Mouse (Mus musculus): ENCODE data around the gene I830077J02Rik. TPM values are rescaled to one million over a fixed set of nuclear protein-coding genes. Genes with fewer than 3 reads are reported as not detected.
"Not testable (repeated sequence)": the region's sequence is repeated elsewhere in the genome, so short reads cannot be mapped to it uniquely, and the experiment has no call there.

The I830077J02Rik gene
- polyA plus RNA-seq, 1 experiment, result 0.06 TPM

DNA sequence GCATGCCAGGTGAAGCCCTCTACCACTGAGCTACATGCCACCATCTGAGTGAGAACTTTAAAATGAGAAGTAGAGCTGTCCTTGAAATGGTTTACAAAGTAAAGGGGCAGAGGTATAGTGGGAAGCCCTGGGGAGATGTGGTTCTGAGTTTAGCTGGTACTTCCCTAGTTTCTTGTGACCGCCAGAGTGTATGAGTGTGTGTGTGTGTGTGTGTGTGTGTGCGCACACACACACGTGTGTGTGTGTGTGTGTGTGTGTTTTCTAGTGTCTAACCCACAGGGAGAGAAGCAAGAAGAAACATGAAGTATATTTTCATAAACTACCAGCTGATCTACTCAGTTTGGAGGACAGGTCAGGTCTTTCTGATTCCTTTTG is 4.3 kb downstream of the I830077J02Rik start:
- Histone ChIP-seq H3K79me3 (ENCODE audit: low read depth) (no peaks in the 10 kb centered on the region), H3K36me3 (ENCODE audit: control insufficient read depth, insufficient read depth) (no peaks in the 10 kb centered on the region), H3ac (ENCODE audit: control insufficient read depth, insufficient read length, low read depth) (no peak overlapping the region), H3K79me2 (ENCODE audit: control insufficient read depth, insufficient read depth) (no peaks in the 10 kb centered on the region), H3K27me3 (ENCODE audit: control insufficient read depth, insufficient read depth, insufficient read length) (no peaks in the 10 kb centered on the region), H3K4me3 (ENCODE audit: insufficient read depth, poor library complexity, severe bottlenecking) (no peak overlapping the region)
- no peak for TF ChIP-seq CEBPB (IDR thresholded peaks at IDR 0.05; ENCODE audit: low read depth)
- TF ChIP-seq MYOD1 (IDR thresholded peaks at IDR 0.05; ENCODE audit: control insufficient read depth, insufficient read length, low read depth), result no peak
- no peak for TF ChIP-seq MAX (IDR thresholded peaks at IDR 0.05)
- TF ChIP-seq USF1 (IDR thresholded peaks at IDR 0.05; ENCODE audit: low read depth), result no peak
- no peak for TF ChIP-seq FOSL1 (IDR thresholded peaks at IDR 0.05; ENCODE audit: insufficient read depth, low read length, poor library complexity, severe bottlenecking)
- no peak for TF ChIP-seq CTCF (IDR thresholded peaks at IDR 0.05; ENCODE audit: control insufficient read depth, insufficient read depth, insufficient read length)
- TF ChIP-seq MYOG (IDR thresholded peaks at IDR 0.05; ENCODE audit: control insufficient read depth, extremely low read depth, insufficient read length), result no peak

DNA sequence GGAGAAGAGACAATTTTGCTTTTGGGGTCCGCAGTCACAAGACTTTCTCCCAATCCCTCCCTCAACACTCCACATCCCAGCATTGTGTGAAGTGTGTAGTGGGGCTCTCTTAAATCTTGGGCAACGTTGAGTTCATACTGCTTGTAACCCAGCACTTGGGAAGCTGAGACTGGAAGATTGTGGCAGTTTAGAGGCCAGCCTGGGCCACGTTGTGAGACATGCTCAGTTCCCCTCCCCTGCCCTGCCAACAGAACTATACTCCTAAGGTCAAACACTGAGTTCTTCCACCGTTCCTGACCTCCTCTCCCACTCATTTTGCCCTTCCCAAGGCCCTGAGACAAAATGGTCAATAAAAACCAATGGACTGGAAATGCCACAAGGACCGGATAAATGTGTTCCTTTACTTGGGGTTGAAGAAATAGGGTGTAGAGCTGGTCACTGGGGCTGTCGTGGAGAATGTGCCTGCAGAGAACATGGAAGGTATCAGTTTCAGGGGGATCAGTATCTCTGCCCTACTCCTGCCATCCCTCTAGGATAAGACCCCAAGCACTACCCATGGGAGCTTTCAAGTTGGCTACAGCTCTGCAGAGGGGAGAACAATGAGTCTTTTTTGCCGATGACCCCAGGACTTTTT is 4.8 kb downstream of the I830077J02Rik start:
- H3K79me2 ChIP-seq (ENCODE audit: control insufficient read depth, insufficient read depth), result no peaks in the 10 kb centered on the region
- no peak overlapping the region for H3K4me3 ChIP-seq (ENCODE audit: insufficient read depth, poor library complexity, severe bottlenecking)
- H3K27me3 ChIP-seq (ENCODE audit: control insufficient read depth, insufficient read depth, insufficient read length), result no peaks in the 10 kb centered on the region
- no peaks in the 10 kb centered on the region for H3K36me3 ChIP-seq (ENCODE audit: control insufficient read depth, insufficient read depth)
- H3K79me3 ChIP-seq (ENCODE audit: low read depth), result no peaks in the 10 kb centered on the region
- no peak overlapping the region for H3ac ChIP-seq (ENCODE audit: control insufficient read depth, insufficient read length, low read depth)
- no peak for TF ChIP-seq FOSL1 (IDR thresholded peaks at IDR 0.05; ENCODE audit: insufficient read depth, low read length, poor library complexity, severe bottlenecking)
- no peak for TF ChIP-seq USF1 (IDR thresholded peaks at IDR 0.05; ENCODE audit: low read depth)

GRCm38 (mm10) chr3:105924616-105925015 is 7.8 kb downstream of the I830077J02Rik start:
- TF ChIP-seq FOSL1 (IDR thresholded peaks at IDR 0.05; ENCODE audit: insufficient read depth, low read length, poor library complexity, severe bottlenecking) (no peak), MYOG (IDR thresholded peaks at IDR 0.05; ENCODE audit: control insufficient read depth, extremely low read depth, insufficient read length) (no peak), CTCF (IDR thresholded peaks at IDR 0.05; ENCODE audit: control insufficient read depth, insufficient read depth, insufficient read length) (no peak), MYOD1 (IDR thresholded peaks at IDR 0.05; ENCODE audit: control insufficient read depth, insufficient read length, low read depth) (no peak), USF1 (IDR thresholded peaks at IDR 0.05; ENCODE audit: low read depth) (no peak), CEBPB (IDR thresholded peaks at IDR 0.05; ENCODE audit: low read depth) (no peak), MAX (IDR thresholded peaks at IDR 0.05) (no peak)
- Histone ChIP-seq H3K4me3 (ENCODE audit: insufficient read depth, poor library complexity, severe bottlenecking) (no peak overlapping the region), H3K79me3 (ENCODE audit: low read depth) (no peaks in the 10 kb centered on the region), H3K27me3 (ENCODE audit: control insufficient read depth, insufficient read depth, insufficient read length) (no peaks in the 10 kb centered on the region), H3K79me2 (ENCODE audit: control insufficient read depth, insufficient read depth) (no peaks in the 10 kb centered on the region), H3ac (ENCODE audit: control insufficient read depth, insufficient read length, low read depth) (no peak overlapping the region), H3K36me3 (ENCODE audit: control insufficient read depth, insufficient read depth) (no peaks in the 10 kb centered on the region)

GRCm38 (mm10) chr3:105921959-105922358 is 10.5 kb downstream of the I830077J02Rik start:
- TF ChIP-seq FOSL1 (IDR thresholded peaks at IDR 0.05; ENCODE audit: insufficient read depth, low read length, poor library complexity, severe bottlenecking), result no peak
- TF ChIP-seq MYOG (IDR thresholded peaks at IDR 0.05; ENCODE audit: control insufficient read depth, extremely low read depth, insufficient read length), result no peak
- no peak for TF ChIP-seq CTCF (IDR thresholded peaks at IDR 0.05; ENCODE audit: control insufficient read depth, insufficient read depth, insufficient read length)
- no peak for TF ChIP-seq MYOD1 (IDR thresholded peaks at IDR 0.05; ENCODE audit: control insufficient read depth, insufficient read length, low read depth)
- no peak for TF ChIP-seq MAX (IDR thresholded peaks at IDR 0.05)
- no peak for TF ChIP-seq CEBPB (IDR thresholded peaks at IDR 0.05; ENCODE audit: low read depth)
- no peak for TF ChIP-seq USF1 (IDR thresholded peaks at IDR 0.05; ENCODE audit: low read depth)
- Histone ChIP-seq H3ac (ENCODE audit: control insufficient read depth, insufficient read length, low read depth) (no peak overlapping the region), H3K36me3 (ENCODE audit: control insufficient read depth, insufficient read depth) (no peaks in the 10 kb centered on the region), H3K79me3 (ENCODE audit: low read depth) (no peaks in the 10 kb centered on the region), H3K79me2 (ENCODE audit: control insufficient read depth, insufficient read depth) (no peaks in the 10 kb centered on the region), H3K27me3 (ENCODE audit: control insufficient read depth, insufficient read depth, insufficient read length) (no peaks in the 10 kb centered on the region), H3K4me3 (ENCODE audit: insufficient read depth, poor library complexity, severe bottlenecking) (no peak overlapping the region)

DNA sequence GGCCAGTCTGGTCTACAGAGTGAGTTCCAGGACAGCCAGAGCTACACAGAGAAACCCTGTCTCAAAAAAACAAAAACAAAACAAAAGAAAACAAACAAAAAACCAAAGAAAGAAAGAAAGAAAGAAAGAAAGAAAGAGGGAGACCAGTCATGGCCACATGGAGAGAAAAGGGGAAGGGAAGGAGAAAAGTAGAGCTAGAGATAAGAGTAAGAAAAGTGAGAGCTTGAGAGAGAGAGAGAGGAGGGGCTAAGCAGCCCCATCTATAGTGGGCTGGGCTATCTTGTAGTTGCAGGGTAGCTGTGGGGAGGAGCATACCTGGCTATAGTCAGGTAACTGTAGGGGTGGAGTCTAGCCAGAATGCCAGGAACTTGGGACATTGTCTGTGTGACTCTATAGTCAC is 11.7 kb downstream of the I830077J02Rik start:
- H3K36me3 ChIP-seq (ENCODE audit: control insufficient read depth, insufficient read depth); H3K79me2 ChIP-seq (ENCODE audit: control insufficient read depth, insufficient read depth); H3K4me3 ChIP-seq (ENCODE audit: insufficient read depth, poor library complexity, severe bottlenecking); H3K79me3 ChIP-seq (ENCODE audit: low read depth); H3ac ChIP-seq (ENCODE audit: control insufficient read depth, insufficient read length, low read depth); H3K27me3 ChIP-seq (ENCODE audit: control insufficient read depth, insufficient read depth, insufficient read length): not testable (repeated sequence)

DNA sequence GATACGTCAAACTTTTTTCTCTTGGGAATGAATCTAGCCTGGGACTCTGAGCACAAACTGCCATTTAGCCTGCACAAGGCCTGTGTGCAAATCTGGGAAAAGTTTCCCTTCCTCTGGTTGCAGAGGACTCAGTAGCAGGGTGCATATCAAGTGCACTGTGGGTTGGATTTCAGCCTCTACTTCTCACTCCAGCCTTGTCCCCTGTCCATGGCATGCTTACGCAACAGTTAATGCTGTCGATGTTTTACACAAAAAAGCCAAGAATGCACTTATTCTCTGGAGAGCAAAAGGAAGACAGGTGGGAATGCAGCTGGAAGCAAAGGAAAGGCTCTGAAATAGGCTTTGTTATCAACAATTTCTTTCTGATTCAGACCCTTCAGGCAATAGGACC is 14.1 kb downstream of the I830077J02Rik start:
- Histone ChIP-seq H3ac (ENCODE audit: control insufficient read depth, insufficient read length, low read depth) (no peak overlapping the region), H3K79me2 (ENCODE audit: control insufficient read depth, insufficient read depth) (no peaks in the 10 kb centered on the region), H3K4me3 (ENCODE audit: insufficient read depth, poor library complexity, severe bottlenecking) (no peak overlapping the region), H3K27me3 (ENCODE audit: control insufficient read depth, insufficient read depth, insufficient read length) (no peaks in the 10 kb centered on the region), H3K79me3 (ENCODE audit: low read depth) (no peaks in the 10 kb centered on the region), H3K36me3 (ENCODE audit: control insufficient read depth, insufficient read depth) (no peaks in the 10 kb centered on the region)
- no peak for TF ChIP-seq CEBPB (IDR thresholded peaks at IDR 0.05; ENCODE audit: low read depth)
